Mouse (Mus musculus): ENCODE measurements around the gene Ptpra. TPM values are rescaled to one million over a fixed set of nuclear protein-coding genes. Genes with fewer than 3 reads are reported as not detected.
"Not testable (repeated sequence)": the region's sequence is repeated elsewhere in the genome, so short reads cannot be mapped to it uniquely, and the experiment has no call there.

Ptpra gene
- total and polyA plus RNA-seq, 2 experiments from 2014 or later, result 105 to 143 TPM

GRCm38 (mm10) chr2:130574960-130575359 lies 124.9 kb downstream of the Ptpra start:
- H3K27ac ChIP-seq, result no peak overlapping the region
- H3K36me3 ChIP-seq (ENCODE audit: insufficient read depth, low read length), result no peaks in the 10 kb centered on the region
- no peak for DNase-seq (ENCODE audit: low spot score)
- no peak overlapping the region for H3K9ac ChIP-seq (replicated peaks; ENCODE audit: low read length)
- TF ChIP-seq CTCF (IDR thresholded peaks at IDR 0.05; ENCODE audit: low read depth), result no peak
- H3K4me2 ChIP-seq (ENCODE audit: low read depth, low read length), result no peak overlapping the region
- H3K4me1 ChIP-seq (ENCODE audit: insufficient read depth, low read length), result peaks cover 5% of the 10 kb centered on the region
- H3K9me3 ChIP-seq (ENCODE audit: low read length), result no peaks in the 10 kb centered on the region
- ATAC-seq, result no peak
- WGBS, result 83% methylated on average over 5 of the region's 5 CpGs
- H3K27me3 ChIP-seq (ENCODE audit: insufficient read depth, low read length), result peaks cover 32% of the 10 kb centered on the region
- no peak overlapping the region for H3K4me3 ChIP-seq (ENCODE audit: low read length)

DNA sequence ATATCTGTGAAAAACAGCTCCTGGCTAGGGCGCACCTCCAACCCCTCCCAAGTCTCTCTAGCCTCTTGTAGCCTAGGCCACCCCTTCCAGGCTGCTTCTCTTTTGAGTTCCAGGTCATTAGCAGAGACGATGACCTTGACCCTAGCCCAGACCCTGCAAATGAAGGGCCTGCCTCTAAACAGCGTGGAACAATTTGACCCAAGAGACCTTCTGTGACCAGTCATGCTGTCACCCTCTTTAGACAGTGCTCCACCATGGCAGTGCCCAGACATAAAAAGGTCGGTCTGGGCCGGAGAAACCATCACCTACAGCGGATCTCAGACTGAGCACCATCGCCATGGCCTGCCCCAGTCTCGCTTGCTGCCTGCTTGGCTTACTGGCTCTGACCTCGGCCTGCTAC lies 125.8 kb downstream of the Ptpra start, which contains the start of gene Oxt:
Oxt (plus strand) TSS at position 301 of the 400 bp plus-strand sequence.
- ATAC-seq, result no peak
- peaks cover 41% of the 10 kb centered on the region for H3K27me3 ChIP-seq (ENCODE audit: insufficient read depth, low read length)

DNA sequence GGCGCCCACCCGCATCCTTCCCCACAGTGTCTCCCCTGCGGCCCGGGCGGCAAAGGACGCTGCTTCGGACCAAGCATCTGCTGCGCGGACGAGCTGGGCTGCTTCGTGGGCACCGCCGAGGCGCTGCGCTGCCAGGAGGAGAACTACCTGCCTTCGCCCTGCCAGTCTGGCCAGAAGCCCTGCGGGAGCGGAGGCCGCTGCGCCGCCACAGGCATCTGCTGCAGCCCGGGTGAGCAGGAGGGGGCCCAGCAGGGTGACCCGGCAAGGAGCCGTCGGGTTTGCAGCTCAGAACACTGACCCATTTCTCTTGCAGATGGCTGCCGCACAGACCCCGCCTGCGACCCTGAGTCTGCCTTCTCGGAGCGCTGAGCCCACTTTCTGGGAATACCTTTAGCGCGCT lies 126.5 kb downstream of the Ptpra start:
- H3K27ac ChIP-seq; H3K36me3 ChIP-seq (ENCODE audit: insufficient read depth, low read length); ATAC-seq; H3K9ac ChIP-seq (replicated peaks; ENCODE audit: low read length); H3K9me3 ChIP-seq (ENCODE audit: low read length): not testable (repeated sequence)
- peak; percentile 2 for DNase-seq (ENCODE audit: low spot score)
- H3K4me1 ChIP-seq (ENCODE audit: insufficient read depth, low read length), result peaks cover 13% of the 10 kb centered on the region
- 2% methylated on average over 27 of the region's 32 CpGs for WGBS
- peak overlapping the region; percentile 19 for H3K4me3 ChIP-seq (ENCODE audit: low read length)
- H3K4me2 ChIP-seq (ENCODE audit: low read depth, low read length), result peak overlapping the region; percentile 49
- peaks cover 48% of the 10 kb centered on the region for H3K27me3 ChIP-seq (ENCODE audit: insufficient read depth, low read length)

More for the DNA sequence above, 125.8 kb downstream of the Ptpra start, which contains the start of gene Oxt:
- Histone ChIP-seq H3K36me3 (ENCODE audit: insufficient read depth, low read length) (no peaks in the 10 kb centered on the region), H3K9ac (replicated peaks; ENCODE audit: low read length) (no peak within 1 kb of the TSS), H3K4me1 (ENCODE audit: insufficient read depth, low read length) (peaks cover 11% of the 10 kb centered on the region), H3K4me3 (ENCODE audit: low read length) (peak within 1 kb of the TSS; percentile 19), H3K9me3 (ENCODE audit: low read length) (no peaks in the 10 kb centered on the region), H3K27ac (no peak within 1 kb of the TSS), H3K4me2 (ENCODE audit: low read depth, low read length) (peak within 1 kb of the TSS; percentile 49)
- TF ChIP-seq CTCF (IDR thresholded peaks at IDR 0.05; ENCODE audit: low read depth), result no peak
- no peak for DNase-seq (ENCODE audit: low spot score)
- 45% methylated on average over 9 of the region's 9 CpGs for WGBS

DNA sequence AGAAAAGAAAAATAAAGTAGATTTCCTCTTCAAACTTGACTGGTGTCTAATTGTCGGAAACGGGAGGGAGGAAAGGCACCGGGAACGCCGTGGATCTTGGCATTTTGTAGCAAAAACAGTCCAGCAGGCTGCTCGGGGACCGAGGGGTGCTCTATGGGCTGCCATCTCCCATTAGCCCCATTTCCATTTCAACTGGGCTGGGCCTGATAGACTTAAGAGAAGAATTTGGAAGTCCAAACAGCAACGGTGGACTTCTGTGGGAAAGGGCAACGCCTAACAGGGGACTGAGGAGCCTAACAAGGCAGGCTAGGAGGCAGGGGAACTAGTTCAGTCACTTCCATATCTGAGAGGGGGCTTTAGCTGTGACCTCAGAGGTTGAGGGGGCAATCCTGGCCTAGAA lies 126.9 kb downstream of the Ptpra start:
- no peaks in the 10 kb centered on the region for H3K36me3 ChIP-seq (ENCODE audit: insufficient read depth, low read length)
- H3K27me3 ChIP-seq (ENCODE audit: insufficient read depth, low read length), result peaks cover 50% of the 10 kb centered on the region
- DNase-seq (ENCODE audit: low spot score) (no peak), ATAC-seq (no peak)
- no peak overlapping the region for H3K27ac ChIP-seq
- no peak overlapping the region for H3K9ac ChIP-seq (replicated peaks; ENCODE audit: low read length)
- peaks cover 13% of the 10 kb centered on the region for H3K4me1 ChIP-seq (ENCODE audit: insufficient read depth, low read length)
- H3K4me2 ChIP-seq (ENCODE audit: low read depth, low read length), result peak overlapping the region; percentile 49; the same call in 1 of the 2 replicates
- 4% methylated on average over 9 of the region's 9 CpGs for WGBS
- no peaks in the 10 kb centered on the region for H3K9me3 ChIP-seq (ENCODE audit: low read length)
- H3K4me3 ChIP-seq (ENCODE audit: low read length), result peak overlapping the region; percentile 19; the same call in 1 of the 2 replicates
- no peak for TF ChIP-seq CTCF (IDR thresholded peaks at IDR 0.05; ENCODE audit: low read depth)

- ATAC-seq (no peak), DNase-seq (ENCODE audit: low spot score) (no peak)
- peaks cover 54% of the 10 kb centered on the region for H3K27me3 ChIP-seq (ENCODE audit: insufficient read depth, low read length)
- 6% methylated on average over 12 of the region's 12 CpGs for WGBS
- H3K36me3 ChIP-seq (ENCODE audit: insufficient read depth, low read length), result no peaks in the 10 kb centered on the region
- no peaks in the 10 kb centered on the region for H3K9me3 ChIP-seq (ENCODE audit: low read length)
- no peak for TF ChIP-seq CTCF (IDR thresholded peaks at IDR 0.05; ENCODE audit: low read depth)
- 0 out of 2 replicates have a peak overlapping the region, but pooled peaks have one; percentile 23 for H3K4me2 ChIP-seq (ENCODE audit: low read depth, low read length)
- H3K27ac ChIP-seq, result no peak overlapping the region
- H3K4me3 ChIP-seq (ENCODE audit: low read length), result no peak overlapping the region
- H3K4me1 ChIP-seq (ENCODE audit: insufficient read depth, low read length), result peaks cover 13% of the 10 kb centered on the region
- no peak overlapping the region for H3K9ac ChIP-seq (replicated peaks; ENCODE audit: low read length)
Measured at GRCm38 (mm10) chr2:130577632-130578031, 127.6 kb downstream of the Ptpra start.

DNA sequence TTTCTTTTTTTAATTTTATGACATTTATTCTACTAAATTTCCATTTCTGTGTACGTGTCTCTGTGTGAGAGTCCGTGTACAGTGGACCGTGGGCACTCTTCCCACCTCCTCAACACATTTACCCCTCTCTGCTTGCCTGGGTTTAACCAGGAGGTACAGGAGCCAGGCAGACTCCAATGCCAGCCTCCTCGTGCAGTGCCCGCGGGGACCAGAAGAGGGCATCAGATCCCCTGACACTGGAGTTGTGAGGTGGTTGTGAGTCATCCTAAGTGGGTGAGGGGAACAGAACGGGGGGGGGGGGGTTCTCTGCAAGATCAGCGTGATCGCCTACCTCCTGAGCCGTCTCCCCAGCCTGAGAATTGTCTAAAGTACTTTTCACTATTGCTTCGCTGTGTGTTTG lies 128.1 kb downstream of the Ptpra start:
- DNase-seq (ENCODE audit: low spot score) (peak; percentile 28), ATAC-seq (no peak)
- WGBS, result 4% methylated on average over 11 of the region's 11 CpGs
- H3K36me3 ChIP-seq (ENCODE audit: insufficient read depth, low read length), result no peaks in the 10 kb centered on the region
- no peak overlapping the region for H3K4me3 ChIP-seq (ENCODE audit: low read length)
- peaks cover 13% of the 10 kb centered on the region for H3K4me1 ChIP-seq (ENCODE audit: insufficient read depth, low read length)
- peaks cover 54% of the 10 kb centered on the region for H3K27me3 ChIP-seq (ENCODE audit: insufficient read depth, low read length)
- H3K9me3 ChIP-seq (ENCODE audit: low read length), result no peaks in the 10 kb centered on the region
- H3K27ac ChIP-seq, result no peak overlapping the region
- no peak overlapping the region for H3K4me2 ChIP-seq (ENCODE audit: low read depth, low read length)
- H3K9ac ChIP-seq (replicated peaks; ENCODE audit: low read length), result no peak overlapping the region
- TF ChIP-seq CTCF (IDR thresholded peaks at IDR 0.05; ENCODE audit: low read depth), result peak; percentile 65

GRCm38 (mm10) chr2:130579791-130580190 lies 129.7 kb downstream of the Ptpra start:
- TF ChIP-seq CTCF (IDR thresholded peaks at IDR 0.05; ENCODE audit: low read depth), result no peak
- H3K4me3 ChIP-seq (ENCODE audit: low read length), result no peak overlapping the region
- H3K9me3 ChIP-seq (ENCODE audit: low read length), result no peaks in the 10 kb centered on the region
- peaks cover 54% of the 10 kb centered on the region for H3K27me3 ChIP-seq (ENCODE audit: insufficient read depth, low read length)
- no peaks in the 10 kb centered on the region for H3K36me3 ChIP-seq (ENCODE audit: insufficient read depth, low read length)
- no peak overlapping the region for H3K9ac ChIP-seq (replicated peaks; ENCODE audit: low read length)
- no peak overlapping the region for H3K4me2 ChIP-seq (ENCODE audit: low read depth, low read length)
- H3K27ac ChIP-seq, result no peak overlapping the region
- 5% methylated on average over 8 of the region's 8 CpGs for WGBS
- DNase-seq (ENCODE audit: low spot score) (no peak), ATAC-seq (no peak)
- H3K4me1 ChIP-seq (ENCODE audit: insufficient read depth, low read length), result peaks cover 13% of the 10 kb centered on the region
